Mouse (Mus musculus) midbrain, embryonic 15.5 days (tissue): ENCODE measurements at regions not wholly inside any gene's neighbourhood (a gene's known extent, or its start where the extent isn't known, plus 50 kb on each side); places are given as distances from the start of the nearest gene placed in this dataset.

Source experiments
- ATAC-seq: fragments of 200-750 bp; cut with Nextera tagmentation; replicated peaks from 2 replicates; pipeline ENCODE4 v1.8.0; 2017; ENCODE audit warnings: moderate TSS enrichment
- H3K27ac ChIP-seq: fragments of 300-500 bp; sonication (generic); 2 replicates; pipeline ENCODE4 v1.5.1; 2015; ENCODE audit warnings: mild to moderate bottlenecking, inconsistent platforms
- H3K27me3 ChIP-seq: fragments of 300-500 bp; sonication (generic); replicated peaks from 2 replicates; pipeline ENCODE4 v1.6.1; 2015; ENCODE audit warnings: inconsistent platforms
- H3K36me3 ChIP-seq: fragments of 300-500 bp; sonication (generic); replicated peaks from 2 replicates; pipeline ENCODE4 v1.6.1; 2015; ENCODE audit warnings: inconsistent platforms
- H3K4me1 ChIP-seq: fragments of 300-500 bp; sonication (generic); 2 replicates; pipeline ENCODE4 v1.6.1; 2015; ENCODE audit warnings: inconsistent platforms
- H3K4me2 ChIP-seq: fragments of 300-500 bp; sonication (generic); 2 replicates; pipeline ENCODE4 v1.6.1; 2015; ENCODE audit warnings: inconsistent platforms, mild to moderate bottlenecking, moderate library complexity
- H3K4me3 ChIP-seq: fragments of 300-500 bp; sonication (generic); 2 replicates; pipeline ENCODE4 v1.5.1; 2015; ENCODE audit warnings: mild to moderate bottlenecking, inconsistent platforms
- H3K9ac ChIP-seq: fragments of 300-500 bp; sonication (generic); 2 replicates; pipeline ENCODE4 v1.6.1; 2015; ENCODE audit warnings: mild to moderate bottlenecking, inconsistent platforms
- H3K9me3 ChIP-seq: fragments of 300-500 bp; sonication (generic); 2 replicates; pipeline ENCODE4 v1.6.1; 2016; ENCODE audit warnings: inconsistent platforms
- WGBS: fragments of 180-500 bp; shearing (Covaris S2); methylation state at CpG from one replicate; pipeline ENCODE4 v1.1.7; 2015; ENCODE audit warnings: mixed read lengths; 5-methylcytosine and 5-hydroxymethylcytosine counted together

- Histone ChIP-seq H3K4me3 (no peak overlapping the region), H3K4me1 (peaks cover 16% of the 10 kb centered on the region), H3K27ac (no peak overlapping the region), H3K4me2 (no peak overlapping the region), H3K36me3 (no peaks in the 10 kb centered on the region), H3K9me3 (no peaks in the 10 kb centered on the region), H3K27me3 (no peaks in the 10 kb centered on the region), H3K9ac (no peak overlapping the region)
- ATAC-seq = no peak
- WGBS = 77% methylated on average over 6 of the region's 6 CpGs
Observed at GRCm38 (mm10) chr2:28326056-28326455, 120.5 kb upstream of the Ppp1r26 start.

GRCm38 (mm10) chr2:28326682-28327081, 119.9 kb upstream of the Ppp1r26 start:
- ATAC-seq = no peak
- WGBS = 89% methylated on average over 3 of the region's 3 CpGs
- H3K36me3 ChIP-seq = no peaks in the 10 kb centered on the region
- no peak overlapping the region for H3K9ac ChIP-seq
- H3K27me3 ChIP-seq = no peaks in the 10 kb centered on the region
- H3K4me3 ChIP-seq = no peak overlapping the region
- no peaks in the 10 kb centered on the region for H3K9me3 ChIP-seq
- no peak overlapping the region for H3K4me2 ChIP-seq
- H3K27ac ChIP-seq = no peak overlapping the region
- peaks cover 16% of the 10 kb centered on the region for H3K4me1 ChIP-seq

- ATAC-seq = 0 out of 2 replicates have a peak, but pooled peaks have one; percentile 19
- no peaks in the 10 kb centered on the region for H3K36me3 ChIP-seq
- WGBS = 72% methylated on average over 5 of the region's 5 CpGs
Observed at GRCm38 (mm10) chr2:28329130-28329529, 117.5 kb upstream of the Ppp1r26 start.

GRCm38 (mm10) chr2:28335141-28335789, 111.3 kb upstream of the Ppp1r26 start:
- Histone ChIP-seq H3K4me1 (peaks cover 31% of the 10 kb centered on the region), H3K4me2 (no peak overlapping the region), H3K4me3 (no peak overlapping the region), H3K27ac (peak overlapping the region; percentile 70), H3K27me3 (no peaks in the 10 kb centered on the region), H3K9me3 (no peaks in the 10 kb centered on the region), H3K36me3 (no peaks in the 10 kb centered on the region), H3K9ac (no peak overlapping the region)
- 26% methylated on average over 9 of the region's 9 CpGs for WGBS
- peak; percentile 82 for ATAC-seq

More at GRCm38 (mm10) chr2:28329130-28329529, 117.5 kb upstream of the Ppp1r26 start:
- Histone ChIP-seq H3K4me2 (no peak overlapping the region), H3K27me3 (no peaks in the 10 kb centered on the region), H3K9me3 (no peaks in the 10 kb centered on the region), H3K4me3 (no peak overlapping the region), H3K4me1 (peaks cover 16% of the 10 kb centered on the region), H3K9ac (no peak overlapping the region), H3K27ac (no peak overlapping the region; the same call in 1 of the 2 replicates)

- no peaks in the 10 kb centered on the region for H3K36me3 ChIP-seq
- no peak overlapping the region for H3K4me3 ChIP-seq
- H3K9ac ChIP-seq = no peak overlapping the region
- peak overlapping the region; percentile 70 for H3K27ac ChIP-seq
- peak; percentile 68 for ATAC-seq
- no peak overlapping the region for H3K4me2 ChIP-seq
- no peaks in the 10 kb centered on the region for H3K27me3 ChIP-seq
- H3K9me3 ChIP-seq = no peaks in the 10 kb centered on the region
- peaks cover 31% of the 10 kb centered on the region for H3K4me1 ChIP-seq
- WGBS = 72% methylated on average over 2 of the region's 3 CpGs
Observed at GRCm38 (mm10) chr2:28335810-28336209, 110.8 kb upstream of the Ppp1r26 start.

- no peak for ATAC-seq
- H3K27ac ChIP-seq = no peak overlapping the region
- H3K4me1 ChIP-seq = peaks cover 31% of the 10 kb centered on the region
- no peak overlapping the region for H3K9ac ChIP-seq
- H3K9me3 ChIP-seq = no peaks in the 10 kb centered on the region
- 61% methylated on average over 17 of the region's 17 CpGs for WGBS
- no peaks in the 10 kb centered on the region for H3K27me3 ChIP-seq
- no peak overlapping the region for H3K4me3 ChIP-seq
- no peaks in the 10 kb centered on the region for H3K36me3 ChIP-seq
- H3K4me2 ChIP-seq = no peak overlapping the region
Observed at GRCm38 (mm10) chr2:28336349-28337309, 110.0 kb upstream of the Ppp1r26 start.

GRCm38 (mm10) chr2:28337561-28337960, 109.0 kb upstream of the Ppp1r26 start:
- Histone ChIP-seq H3K4me2 (no peak overlapping the region), H3K4me3 (no peak overlapping the region), H3K27me3 (no peaks in the 10 kb centered on the region), H3K9ac (no peak overlapping the region), H3K36me3 (no peaks in the 10 kb centered on the region), H3K4me1 (peaks cover 31% of the 10 kb centered on the region), H3K27ac (no peak overlapping the region), H3K9me3 (no peaks in the 10 kb centered on the region)
- ATAC-seq = no peak
- 83% methylated on average over 5 of the region's 5 CpGs for WGBS

GRCm38 (mm10) chr2:28341304-28341703, 105.3 kb upstream of the Ppp1r26 start:
- Histone ChIP-seq H3K27me3 (no peaks in the 10 kb centered on the region), H3K27ac (no peak overlapping the region), H3K36me3 (no peaks in the 10 kb centered on the region), H3K4me1 (peaks cover 14% of the 10 kb centered on the region), H3K9ac (no peak overlapping the region), H3K4me3 (no peak overlapping the region), H3K9me3 (no peaks in the 10 kb centered on the region), H3K4me2 (no peak overlapping the region)
- WGBS = 97% methylated on average over 2 of the region's 2 CpGs
- ATAC-seq = no peak

- no peak for ATAC-seq
- WGBS = 59% methylated on average over 4 of the region's 4 CpGs
- Histone ChIP-seq H3K27ac (no peak overlapping the region), H3K4me1 (no peaks in the 10 kb centered on the region), H3K9me3 (no peaks in the 10 kb centered on the region), H3K4me3 (no peak overlapping the region), H3K9ac (no peak overlapping the region), H3K36me3 (no peaks in the 10 kb centered on the region), H3K4me2 (no peak overlapping the region), H3K27me3 (no peaks in the 10 kb centered on the region)
Observed at GRCm38 (mm10) chr2:28348453-28348852, 98.1 kb upstream of the Ppp1r26 start.

- Histone ChIP-seq H3K9me3 (no peaks in the 10 kb centered on the region), H3K4me3 (no peak overlapping the region), H3K4me1 (no peaks in the 10 kb centered on the region), H3K4me2 (no peak overlapping the region), H3K27me3 (no peaks in the 10 kb centered on the region), H3K36me3 (no peaks in the 10 kb centered on the region), H3K27ac (no peak overlapping the region), H3K9ac (no peak overlapping the region)
- 86% methylated on average over 8 of the region's 8 CpGs for WGBS
- no peak for ATAC-seq
Observed at GRCm38 (mm10) chr2:28349911-28350310, 96.7 kb upstream of the Ppp1r26 start.

GRCm38 (mm10) chr2:28351445-28351844, 95.2 kb upstream of the Ppp1r26 start:
- 91% methylated on average over 10 of the region's 10 CpGs for WGBS
- H3K27ac ChIP-seq = no peak overlapping the region
- ATAC-seq = no peak
- no peak overlapping the region for H3K4me2 ChIP-seq
- H3K4me3 ChIP-seq = no peak overlapping the region
- H3K27me3 ChIP-seq = no peaks in the 10 kb centered on the region
- H3K36me3 ChIP-seq = no peaks in the 10 kb centered on the region
- H3K9me3 ChIP-seq = no peaks in the 10 kb centered on the region
- no peak overlapping the region for H3K9ac ChIP-seq
- H3K4me1 ChIP-seq = no peaks in the 10 kb centered on the region

GRCm38 (mm10) chr2:28352903-28353302, 93.7 kb upstream of the Ppp1r26 start:
- Histone ChIP-seq H3K9me3 (no peaks in the 10 kb centered on the region), H3K36me3 (no peaks in the 10 kb centered on the region), H3K4me3 (no peak overlapping the region), H3K4me1 (no peaks in the 10 kb centered on the region), H3K4me2 (no peak overlapping the region), H3K9ac (no peak overlapping the region), H3K27me3 (no peaks in the 10 kb centered on the region), H3K27ac (no peak overlapping the region)
- ATAC-seq = no peak
- 93% methylated on average over 1 of the region's 1 CpGs for WGBS
